Mouse (Mus musculus) megakaryocyte, embryonic 14.5 days (primary cell): ENCODE data around the gene Cyb561. TPM values are rescaled to one million over a fixed set of nuclear protein-coding genes. Genes with fewer than 3 reads are reported as not detected.

Experiments used
- H3K27me3 ChIP-seq: replicated peaks from 2 replicates; pipeline ENCODE3; 2012; ENCODE audit warnings: inconsistent platforms
- H3K36me3 ChIP-seq: replicated peaks from 2 replicates; pipeline ENCODE3; 2012; ENCODE audit warnings: low read length, inconsistent platforms, mixed read lengths
- H3K4me1 ChIP-seq: 2 replicates; pipeline ENCODE4 v1.6.1; 2012; ENCODE audit warnings: inconsistent platforms
- H3K4me3 ChIP-seq: replicated peaks from 2 replicates; pipeline ENCODE3; 2012; ENCODE audit warnings: moderate library complexity, mild to moderate bottlenecking, inconsistent platforms
- H3K9me3 ChIP-seq: 2 replicates; pipeline ENCODE4 v1.6.1; 2012; ENCODE audit warnings: inconsistent platforms
- FLI1 ChIP-seq: IDR thresholded peaks from 2 replicates; pipeline ENCODE4 v1.6.1; 2012; ENCODE audit warnings: low read length, inconsistent platforms, mixed read lengths
- GATA1 ChIP-seq: IDR thresholded peaks from 3 replicates; pipeline ENCODE4 v1.6.1; 2012; ENCODE audit warnings: mixed read lengths, low read length, inconsistent platforms, borderline replicate concordance
- polyA plus RNA-seq: library from polyadenylated mRNA; stranded (reverse); fragments of >175 nt; gene quantifications from 2 replicates; pipeline ENCODE4 v1.2.3, GENCODE M21; 2012; ENCODE audit warnings: low replicate concordance; ENCODE audit not compliant: insufficient read depth

Gene Cyb561
- polyA plus RNA-seq, 1 experiment, result not detected

DNA sequence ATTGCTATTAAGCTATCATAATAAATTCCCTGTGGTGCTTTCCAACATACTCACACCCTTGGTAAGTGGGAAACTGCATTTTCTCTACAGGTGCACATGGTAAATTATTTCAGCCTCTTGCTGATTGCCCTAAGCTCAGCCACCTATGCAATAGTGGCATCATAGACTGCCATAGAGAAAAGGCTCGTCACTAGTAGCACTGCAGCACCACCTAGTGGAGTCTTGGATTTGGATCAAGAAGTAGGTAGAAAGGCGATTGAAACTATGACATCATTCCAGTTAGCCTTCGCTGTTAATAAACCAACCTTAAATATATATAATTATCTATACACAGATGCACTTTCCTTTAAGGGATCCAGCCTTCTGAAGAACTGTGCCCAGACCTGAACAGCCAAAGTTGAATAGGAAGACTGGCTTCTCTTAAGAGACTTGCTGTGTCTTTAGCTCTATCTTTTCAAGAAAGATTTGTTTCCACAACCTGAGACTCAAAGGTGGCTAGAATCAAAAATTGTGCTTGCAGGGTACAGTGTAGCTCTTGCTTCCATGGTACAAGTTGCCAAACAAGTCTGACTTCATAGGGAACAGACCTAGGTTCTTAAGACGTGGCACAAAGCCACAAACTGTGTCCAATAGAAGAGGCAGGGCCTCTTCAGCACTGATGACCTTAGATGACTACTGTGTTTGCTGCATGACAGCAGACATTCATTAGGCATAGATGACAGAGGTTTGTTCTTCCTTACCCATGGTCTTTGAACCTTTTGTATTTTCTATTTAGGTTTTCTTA lies 41.4 kb downstream of the Cyb561 start:
- Histone ChIP-seq H3K4me3 (no peak overlapping the region), H3K9me3 (no peaks in the 10 kb centered on the region), H3K4me1 (no peaks in the 10 kb centered on the region; the same call in 1 of the 2 replicates), H3K27me3 (peaks cover 2% of the 10 kb centered on the region), H3K36me3 (peaks cover 88% of the 10 kb centered on the region)
- no peak for TF ChIP-seq GATA1
- no peak for TF ChIP-seq FLI1

DNA sequence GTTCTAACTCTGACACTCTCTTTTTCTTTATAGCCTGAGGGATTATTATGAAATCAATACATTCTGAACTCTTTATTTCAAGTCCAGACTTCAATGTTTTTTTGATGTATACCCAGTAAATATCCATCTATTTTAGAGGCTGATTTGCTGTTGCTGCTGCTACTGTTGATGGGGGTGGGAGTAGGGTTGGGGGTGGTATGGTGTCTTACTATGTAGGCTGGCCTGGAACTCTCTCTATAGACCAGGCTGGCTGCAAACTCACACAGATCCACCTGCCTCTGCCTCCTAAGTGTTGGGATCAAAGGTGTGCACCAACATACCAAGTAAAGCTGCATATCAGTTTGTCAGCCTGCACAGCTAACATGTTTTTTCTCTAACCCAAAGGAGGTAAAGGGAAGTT lies 42.0 kb downstream of the Cyb561 start:
- Histone ChIP-seq H3K4me1 (no peaks in the 10 kb centered on the region; the same call in 1 of the 2 replicates), H3K4me3 (no peak overlapping the region), H3K9me3 (no peaks in the 10 kb centered on the region), H3K36me3 (peaks cover 82% of the 10 kb centered on the region), H3K27me3 (peaks cover 2% of the 10 kb centered on the region)
- TF ChIP-seq GATA1, result no peak
- no peak for TF ChIP-seq FLI1

DNA sequence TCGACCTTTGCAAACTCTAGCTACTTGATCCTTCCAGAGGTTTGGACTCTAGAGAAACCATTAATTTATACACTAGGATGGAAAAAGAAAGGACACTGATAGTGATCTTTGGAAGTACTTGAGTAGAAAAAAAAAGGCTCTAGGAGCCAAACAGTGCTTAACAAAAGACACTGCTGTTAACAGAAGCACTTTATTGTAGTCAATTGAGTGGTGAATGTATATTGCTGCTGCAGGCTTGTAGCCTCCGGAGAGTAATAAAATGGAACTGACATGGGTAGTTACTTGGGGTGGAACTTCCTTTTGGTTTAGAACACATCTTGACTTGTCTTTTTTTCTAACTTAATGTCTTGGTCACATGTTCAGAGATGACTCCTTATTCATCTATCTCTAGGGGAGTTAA lies 43.5 kb downstream of the Cyb561 start:
- Histone ChIP-seq H3K4me3 (no peak overlapping the region), H3K27me3 (peaks cover 2% of the 10 kb centered on the region), H3K36me3 (peaks cover 82% of the 10 kb centered on the region), H3K4me1 (no peaks in the 10 kb centered on the region; the same call in 1 of the 2 replicates), H3K9me3 (no peaks in the 10 kb centered on the region)
- no peak for TF ChIP-seq GATA1
- TF ChIP-seq FLI1, result no peak

DNA sequence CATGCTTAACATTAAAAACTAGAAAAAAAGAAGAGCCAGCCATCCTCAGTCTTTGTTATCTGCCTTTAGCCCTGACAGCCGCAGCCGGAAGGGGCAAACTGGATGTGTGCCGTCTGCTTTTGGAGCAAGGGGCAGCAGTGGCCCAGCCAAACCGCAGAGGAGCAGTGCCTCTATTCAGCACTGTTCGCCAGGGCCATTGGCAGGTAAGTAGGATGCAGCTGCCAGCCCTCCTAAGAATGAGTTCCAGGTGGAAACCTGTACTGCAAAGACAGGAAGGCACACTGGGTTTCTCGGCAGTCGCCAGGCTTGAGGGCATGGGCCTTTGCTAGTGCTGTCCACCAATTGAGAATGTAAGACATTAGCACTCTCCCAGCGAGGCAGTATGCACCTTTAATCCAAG lies 44.2 kb downstream of the Cyb561 start:
- TF ChIP-seq GATA1 (no peak), FLI1 (no peak)
- H3K4me3 ChIP-seq, result no peak overlapping the region

DNA sequence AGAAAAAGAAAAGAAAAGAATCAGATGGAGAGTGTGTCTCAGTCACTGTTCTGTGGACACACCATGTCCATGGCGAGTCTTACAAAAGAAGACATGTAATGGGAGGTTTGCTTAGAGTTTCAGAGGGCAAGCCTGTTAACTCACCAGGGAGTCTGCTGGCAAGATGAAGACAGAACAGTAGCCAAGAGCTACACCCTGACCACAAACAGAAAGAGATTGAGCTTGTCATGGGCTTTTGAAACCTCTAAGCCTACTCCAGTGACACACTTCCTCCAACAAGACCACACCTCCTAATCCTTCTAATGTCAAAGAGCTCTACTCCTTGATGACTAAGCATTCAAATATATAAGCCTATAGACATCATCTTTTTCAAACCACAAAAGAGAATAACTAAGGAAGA lies 45.8 kb downstream of the Cyb561 start:
- H3K27me3 ChIP-seq, result peaks cover 2% of the 10 kb centered on the region
- no peak overlapping the region for H3K4me3 ChIP-seq
- no peaks in the 10 kb centered on the region for H3K9me3 ChIP-seq
- TF ChIP-seq GATA1 (no peak), FLI1 (no peak)
- peaks cover 81% of the 10 kb centered on the region for H3K36me3 ChIP-seq
- H3K4me1 ChIP-seq, result no peaks in the 10 kb centered on the region; the same call in 1 of the 2 replicates

More for the DNA sequence above, 44.2 kb downstream of the Cyb561 start:
- peaks cover 2% of the 10 kb centered on the region for H3K27me3 ChIP-seq
- H3K9me3 ChIP-seq, result no peaks in the 10 kb centered on the region
- H3K36me3 ChIP-seq, result peaks cover 82% of the 10 kb centered on the region
- H3K4me1 ChIP-seq, result no peaks in the 10 kb centered on the region; the same call in 1 of the 2 replicates

DNA sequence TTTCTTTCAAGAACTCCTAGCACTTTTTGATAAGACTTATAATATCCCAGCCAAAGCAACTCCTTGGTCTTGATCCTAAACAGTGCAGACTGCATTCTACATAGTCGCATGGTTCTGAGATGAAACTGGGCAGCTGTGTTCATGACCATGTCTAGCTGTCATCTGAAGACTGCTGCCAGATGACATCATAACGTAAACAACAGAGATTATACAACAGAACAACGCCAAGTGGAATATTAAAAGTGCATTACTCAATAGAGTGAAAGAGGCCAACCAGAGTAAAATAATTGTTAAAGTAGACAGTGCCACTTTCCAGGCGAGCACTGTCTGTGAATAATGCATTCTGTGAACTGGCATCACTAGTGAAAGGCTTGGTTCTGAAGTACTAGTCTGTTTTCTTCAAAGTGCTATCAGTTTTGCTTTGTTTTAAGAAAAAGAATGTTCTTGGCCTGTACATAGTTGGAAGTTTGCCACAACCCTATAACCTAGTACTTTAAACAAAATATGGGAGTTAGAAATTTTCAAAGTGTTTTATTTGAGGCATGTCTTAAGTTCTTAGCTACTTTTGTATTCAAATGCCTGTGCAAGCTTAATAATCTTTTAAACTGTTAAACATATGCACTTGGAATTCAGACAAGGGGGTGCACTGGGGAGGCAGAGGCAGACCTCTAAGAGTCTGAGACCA lies 47.5 kb downstream of the Cyb561 start:
- TF ChIP-seq GATA1, result no peak
- TF ChIP-seq FLI1, result no peak
- Histone ChIP-seq H3K9me3 (no peaks in the 10 kb centered on the region), H3K36me3 (peaks cover 80% of the 10 kb centered on the region), H3K27me3 (peaks cover 2% of the 10 kb centered on the region), H3K4me1 (peaks cover 8% of the 10 kb centered on the region; the same call in 1 of the 2 replicates), H3K4me3 (no peak overlapping the region)

DNA sequence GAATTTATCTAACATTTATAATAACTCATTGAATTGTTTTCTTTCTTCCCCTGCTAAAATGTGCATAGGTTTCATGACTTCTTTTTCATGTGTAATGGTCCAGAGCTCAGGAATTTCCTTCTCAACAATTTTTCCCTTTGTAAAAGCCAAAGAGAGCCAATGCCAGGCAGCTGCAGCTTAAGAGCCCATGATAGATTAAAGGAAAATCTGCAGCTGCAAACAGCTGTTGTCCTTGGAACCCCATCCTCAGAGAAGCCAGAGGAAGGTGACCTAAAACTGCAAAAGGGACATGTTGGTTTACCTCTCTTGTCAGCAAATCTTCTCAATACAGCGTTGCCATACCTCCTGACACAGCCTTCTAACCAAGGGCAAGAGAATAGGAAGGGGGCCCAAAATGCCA lies 50.2 kb downstream of the Cyb561 start:
- Histone ChIP-seq H3K36me3 (peaks cover 79% of the 10 kb centered on the region), H3K27me3 (no peaks in the 10 kb centered on the region), H3K9me3 (no peaks in the 10 kb centered on the region), H3K4me3 (no peak overlapping the region), H3K4me1 (peaks cover 11% of the 10 kb centered on the region; the same call in 1 of the 2 replicates)
- no peak for TF ChIP-seq FLI1

DNA sequence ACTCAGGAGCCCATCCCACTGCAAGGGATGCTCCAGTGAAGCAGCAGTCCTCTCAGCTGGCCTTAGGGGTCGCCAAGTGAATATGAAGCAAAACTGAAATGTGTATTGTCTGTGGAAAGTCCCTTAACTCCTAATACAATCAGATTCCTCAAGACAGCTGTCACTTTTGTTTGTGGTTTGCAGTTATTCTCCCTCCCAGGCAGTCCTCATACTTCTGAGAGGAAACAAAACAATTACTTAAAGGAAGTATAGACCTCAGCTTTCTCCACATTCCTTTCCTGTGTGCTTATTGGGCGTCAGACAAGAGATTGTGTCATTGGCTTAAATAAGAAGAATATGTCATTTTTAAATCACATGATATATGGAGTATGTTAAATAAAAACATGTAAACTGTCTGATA lies 51.6 kb downstream of the Cyb561 start:
- peaks cover 84% of the 10 kb centered on the region for H3K36me3 ChIP-seq
- no peak for TF ChIP-seq GATA1
- no peak for TF ChIP-seq FLI1
- H3K4me3 ChIP-seq, result no peak overlapping the region
- no peaks in the 10 kb centered on the region for H3K9me3 ChIP-seq
- H3K4me1 ChIP-seq, result peaks cover 11% of the 10 kb centered on the region; the same call in 1 of the 2 replicates
- no peaks in the 10 kb centered on the region for H3K27me3 ChIP-seq

DNA sequence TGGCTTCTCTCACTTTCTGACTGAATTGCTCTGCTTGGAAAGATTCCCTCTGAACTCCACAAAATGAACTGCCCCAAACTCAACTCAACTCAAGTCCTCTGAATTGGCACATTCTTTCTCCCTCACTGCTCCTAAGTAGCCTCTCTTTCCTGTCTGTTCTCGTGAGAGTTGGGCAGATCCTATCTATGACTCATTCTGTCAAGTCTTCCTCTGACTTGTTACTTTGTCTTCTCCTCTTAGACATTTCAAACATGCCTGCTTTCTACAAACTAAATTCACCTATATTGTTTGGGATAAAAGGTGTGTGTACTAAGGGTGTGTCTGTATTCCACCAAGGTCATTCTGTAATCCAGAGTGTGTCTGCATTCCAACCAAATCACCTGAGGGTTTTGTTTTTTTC lies 54.0 kb downstream of the Cyb561 start:
- TF ChIP-seq GATA1 (no peak), FLI1 (no peak)
- H3K36me3 ChIP-seq, result peaks cover 85% of the 10 kb centered on the region
- no peaks in the 10 kb centered on the region for H3K9me3 ChIP-seq
- H3K27me3 ChIP-seq, result no peaks in the 10 kb centered on the region
- no peak overlapping the region for H3K4me3 ChIP-seq
- H3K4me1 ChIP-seq, result peaks cover 11% of the 10 kb centered on the region; the same call in 1 of the 2 replicates

DNA sequence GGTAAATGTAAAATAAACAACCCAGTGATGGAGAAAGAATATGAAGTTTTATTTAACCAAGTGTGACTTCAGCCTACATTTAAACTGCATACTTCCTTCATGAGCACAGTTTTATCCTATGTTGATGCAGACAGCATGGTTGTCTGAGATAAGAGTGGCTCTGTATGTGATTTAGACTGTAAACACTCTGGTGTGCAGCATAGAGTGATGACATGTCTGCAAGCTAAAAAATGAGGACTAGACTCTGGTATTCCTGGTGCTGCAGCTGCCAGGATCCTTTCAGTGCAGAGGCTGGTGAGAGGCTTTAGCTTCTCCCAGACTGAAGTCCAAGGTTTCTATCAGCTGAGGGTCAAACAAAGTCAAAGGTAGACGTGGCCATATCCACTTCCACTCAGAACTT lies 65.9 kb downstream of the Cyb561 start:
- Histone ChIP-seq H3K9me3 (no peaks in the 10 kb centered on the region), H3K4me3 (no peak overlapping the region), H3K27me3 (no peaks in the 10 kb centered on the region), H3K4me1 (peaks cover 12% of the 10 kb centered on the region), H3K36me3 (peaks cover 47% of the 10 kb centered on the region)
- TF ChIP-seq GATA1 (no peak), FLI1 (no peak)
